Mouse (Mus musculus): ENCODE measurements around the gene Tmbim1. TPM values are rescaled to one million over a fixed set of nuclear protein-coding genes. Genes with fewer than 3 reads are reported as not detected.
A peak's percentile ranks its signal among the peaks of the same experiment; 100 is the strongest.
"Not testable (repeated sequence)": the region's sequence is repeated elsewhere in the genome, so short reads cannot be mapped to it uniquely, and the experiment has no call there.

Tmbim1 gene
- total RNA-seq, 2 experiments from 2014 or later = 28.3 to 28.7 TPM

DNA sequence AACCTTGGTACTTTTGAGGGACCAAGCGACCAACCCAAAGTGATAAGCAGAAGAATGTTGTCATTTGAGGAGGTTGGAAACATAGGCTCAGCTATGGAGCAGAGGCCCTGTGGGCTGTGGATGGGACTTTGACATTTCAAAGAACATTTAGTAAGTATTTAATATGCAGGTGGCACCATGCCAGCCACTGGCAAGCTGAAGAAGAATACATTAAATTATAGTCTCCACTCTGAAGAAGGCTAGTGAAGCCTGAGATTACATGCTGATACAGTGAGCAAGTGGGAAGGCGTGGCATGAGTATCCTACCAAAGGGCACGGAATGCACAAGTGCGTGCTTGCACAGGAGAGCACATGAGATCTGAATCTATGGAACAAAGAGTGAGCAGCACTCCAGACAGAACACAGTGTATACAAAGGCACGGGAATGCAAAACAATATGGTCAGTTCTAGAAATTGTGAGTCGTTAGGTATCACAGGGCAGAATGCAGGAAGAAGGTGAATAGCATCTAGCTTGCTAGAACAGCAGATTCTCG is 24.5 kb upstream of the Tmbim1 start:
- DNase-seq (ENCODE audit: extremely low spot score in 1 of 2, low spot score in 1 of 2) = no peak

DNA sequence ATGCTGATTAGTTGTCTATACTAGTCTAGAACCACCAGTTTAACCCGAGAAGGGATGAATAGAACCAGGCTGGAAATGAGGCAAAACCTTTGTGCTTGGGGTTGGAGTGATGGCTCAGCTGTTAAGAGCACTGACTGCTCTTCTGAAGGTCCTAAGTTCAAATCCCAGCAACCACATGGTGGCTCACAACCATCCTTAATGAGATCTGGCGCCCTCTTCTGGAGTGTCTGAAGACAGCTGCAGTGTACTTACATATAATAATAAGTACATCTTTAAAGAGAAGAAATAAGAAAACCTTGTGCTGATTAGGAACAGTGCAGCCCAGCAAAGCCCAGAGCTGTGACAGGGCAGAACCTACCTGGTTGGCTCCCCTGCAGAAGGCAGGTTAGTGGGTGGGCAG is 21.5 kb upstream of the Tmbim1 start:
- not testable (repeated sequence) for DNase-seq (ENCODE audit: extremely low spot score in 1 of 2, low spot score in 1 of 2)

DNA sequence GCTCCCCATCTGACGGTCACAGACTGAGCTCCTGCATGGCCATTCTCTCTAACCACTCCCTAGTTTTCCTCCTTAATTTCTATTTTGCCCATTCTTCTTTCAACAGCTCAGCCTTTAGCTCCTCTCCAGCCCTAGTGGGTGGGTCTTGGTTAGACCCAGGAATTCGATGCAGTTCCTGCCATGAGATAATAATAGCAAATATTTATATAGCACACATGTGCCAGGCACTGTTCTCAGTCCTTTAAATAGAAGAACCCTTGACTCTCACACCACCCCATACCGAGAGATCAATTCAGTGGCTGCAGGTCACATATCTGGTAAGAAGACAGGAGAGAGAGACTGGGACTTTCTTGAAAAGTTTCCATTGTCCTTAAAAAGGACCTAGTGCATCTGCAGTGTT is 16.0 kb upstream of the Tmbim1 start:
- DNase-seq (ENCODE audit: extremely low spot score in 1 of 2, low spot score in 1 of 2) = no peak

DNA sequence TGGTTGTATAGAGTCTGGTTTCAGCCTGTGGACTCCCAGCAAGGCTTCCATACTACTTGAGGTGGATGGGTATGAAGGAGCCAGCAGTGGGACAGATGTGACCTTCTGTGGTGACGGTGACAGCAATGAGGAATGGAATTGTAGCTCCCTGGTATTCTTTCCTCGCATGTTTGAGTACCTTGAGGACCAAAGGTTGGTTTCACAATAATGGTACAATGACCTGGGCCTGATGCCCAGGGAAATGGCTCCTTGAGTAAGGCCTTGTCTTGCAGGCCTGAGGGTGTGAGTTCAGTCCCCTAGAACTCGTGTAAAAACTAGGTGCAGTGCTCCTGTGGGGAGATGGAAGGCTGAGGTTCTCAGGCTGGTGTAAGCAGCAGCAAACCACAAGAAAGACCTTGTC is 13.3 kb upstream of the Tmbim1 start:
- no peak for DNase-seq (ENCODE audit: extremely low spot score in 1 of 2, low spot score in 1 of 2)

DNA sequence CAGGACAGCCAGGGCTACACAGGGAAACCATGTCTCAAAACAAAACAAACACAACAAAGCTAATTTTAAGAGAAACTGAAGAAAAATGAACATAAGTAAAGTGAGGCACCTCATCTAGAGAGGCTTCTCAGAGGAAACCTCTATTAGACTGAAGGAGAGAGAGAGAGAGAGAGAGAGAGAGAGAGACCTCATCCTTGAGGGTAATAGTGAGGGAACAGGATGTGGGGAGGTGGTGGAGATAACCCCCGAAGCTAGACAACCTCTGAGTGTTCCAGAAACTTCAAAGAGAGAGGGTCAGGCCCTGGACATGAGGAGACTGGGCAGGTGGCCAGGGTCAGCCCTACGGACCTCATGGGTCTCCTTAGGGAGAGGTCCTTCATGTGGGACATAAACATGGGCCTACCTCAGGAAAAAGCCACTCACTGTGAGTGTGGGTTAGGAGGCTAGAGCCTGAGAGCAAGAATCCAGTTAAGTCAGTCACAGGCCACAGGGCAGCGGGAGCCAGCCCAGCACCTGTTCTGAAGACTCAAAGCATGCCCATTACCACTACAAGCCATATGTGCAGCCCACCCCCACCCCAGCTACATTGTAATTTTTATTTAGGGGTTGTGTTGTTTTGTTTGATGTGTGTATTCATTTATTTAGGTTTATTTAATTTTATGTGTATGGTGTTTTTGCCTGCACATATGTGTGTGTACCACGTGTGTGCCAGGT is 10.8 kb upstream of the Tmbim1 start:
- DNase-seq (ENCODE audit: extremely low spot score in 1 of 2, low spot score in 1 of 2) = no peak

DNA sequence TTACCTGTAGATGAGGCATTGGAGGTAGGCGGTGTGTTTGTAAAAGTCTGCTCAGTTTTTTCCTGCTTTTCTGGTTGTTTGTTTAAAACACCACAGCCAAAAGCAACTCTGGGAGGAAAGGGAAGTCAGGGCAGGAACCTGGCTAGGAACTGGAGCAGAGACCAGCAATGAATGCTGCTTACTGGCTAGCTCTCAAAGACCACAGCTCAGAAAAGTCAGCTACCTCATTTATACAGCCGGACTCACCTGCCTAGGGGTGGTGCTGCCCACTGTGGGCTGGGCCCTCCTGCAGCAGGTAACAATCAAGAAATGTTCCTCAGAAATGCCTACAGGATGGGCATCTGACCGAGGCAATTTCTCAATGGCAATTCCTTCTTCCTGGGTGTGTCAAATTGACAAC is 9.4 kb upstream of the Tmbim1 start:
- no peak for DNase-seq (ENCODE audit: extremely low spot score in 1 of 2, low spot score in 1 of 2)

DNA sequence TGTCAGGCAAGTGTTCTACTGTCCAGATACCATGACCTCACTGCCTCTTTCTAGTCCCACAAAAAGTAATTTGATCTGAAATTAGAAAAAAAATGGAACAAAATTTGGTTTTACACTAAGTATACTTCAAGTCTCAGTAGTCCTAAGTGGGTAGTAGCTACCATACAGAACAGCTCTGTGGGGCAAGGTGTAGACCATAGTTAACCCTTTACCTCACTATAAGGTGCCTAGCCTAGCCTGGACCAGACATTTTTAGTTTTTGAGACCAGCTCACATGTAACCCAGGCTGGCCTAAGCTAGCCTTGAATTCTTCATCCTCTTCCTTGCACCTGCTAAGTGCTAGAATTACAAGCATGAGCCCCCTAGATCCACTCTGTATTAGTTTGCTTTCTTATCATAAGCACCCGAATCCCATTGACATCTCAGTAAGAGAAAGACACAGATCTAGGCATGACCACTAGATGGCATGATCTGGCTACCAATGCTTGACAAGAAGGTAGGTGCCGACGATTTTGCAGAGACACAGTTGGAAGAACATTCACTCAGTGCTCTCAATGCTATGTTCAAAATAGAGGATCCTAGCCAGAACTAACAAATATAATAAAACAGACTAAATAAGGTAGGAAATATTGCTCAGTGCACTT is 7.7 kb upstream of the Tmbim1 start:
- peak in 1 of 2 experiments; percentile 37 for DNase-seq (ENCODE audit: extremely low spot score in 1 of 2, low spot score in 1 of 2)

DNA sequence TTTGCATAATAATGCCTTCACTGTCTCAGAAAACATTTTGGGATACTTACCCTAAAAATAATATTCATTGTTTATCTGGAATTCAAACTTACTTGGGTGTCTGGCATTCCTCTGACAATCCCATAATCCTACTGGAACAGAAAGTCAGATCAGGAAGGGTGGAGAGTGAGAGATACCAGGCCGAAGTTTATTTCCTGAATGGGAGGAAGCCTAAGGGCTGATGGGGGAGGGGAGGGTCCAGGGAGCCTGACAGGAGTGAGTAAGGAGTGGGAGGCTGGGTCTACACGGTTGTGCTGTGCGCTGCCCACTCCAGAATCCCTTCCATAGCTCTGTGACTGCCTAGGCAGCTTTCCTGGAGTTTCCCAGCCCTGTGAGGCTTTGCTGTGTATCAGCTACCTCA is 4.3 kb upstream of the Tmbim1 start:
- DNase-seq (ENCODE audit: extremely low spot score in 1 of 2, low spot score in 1 of 2) = no peak

DNA sequence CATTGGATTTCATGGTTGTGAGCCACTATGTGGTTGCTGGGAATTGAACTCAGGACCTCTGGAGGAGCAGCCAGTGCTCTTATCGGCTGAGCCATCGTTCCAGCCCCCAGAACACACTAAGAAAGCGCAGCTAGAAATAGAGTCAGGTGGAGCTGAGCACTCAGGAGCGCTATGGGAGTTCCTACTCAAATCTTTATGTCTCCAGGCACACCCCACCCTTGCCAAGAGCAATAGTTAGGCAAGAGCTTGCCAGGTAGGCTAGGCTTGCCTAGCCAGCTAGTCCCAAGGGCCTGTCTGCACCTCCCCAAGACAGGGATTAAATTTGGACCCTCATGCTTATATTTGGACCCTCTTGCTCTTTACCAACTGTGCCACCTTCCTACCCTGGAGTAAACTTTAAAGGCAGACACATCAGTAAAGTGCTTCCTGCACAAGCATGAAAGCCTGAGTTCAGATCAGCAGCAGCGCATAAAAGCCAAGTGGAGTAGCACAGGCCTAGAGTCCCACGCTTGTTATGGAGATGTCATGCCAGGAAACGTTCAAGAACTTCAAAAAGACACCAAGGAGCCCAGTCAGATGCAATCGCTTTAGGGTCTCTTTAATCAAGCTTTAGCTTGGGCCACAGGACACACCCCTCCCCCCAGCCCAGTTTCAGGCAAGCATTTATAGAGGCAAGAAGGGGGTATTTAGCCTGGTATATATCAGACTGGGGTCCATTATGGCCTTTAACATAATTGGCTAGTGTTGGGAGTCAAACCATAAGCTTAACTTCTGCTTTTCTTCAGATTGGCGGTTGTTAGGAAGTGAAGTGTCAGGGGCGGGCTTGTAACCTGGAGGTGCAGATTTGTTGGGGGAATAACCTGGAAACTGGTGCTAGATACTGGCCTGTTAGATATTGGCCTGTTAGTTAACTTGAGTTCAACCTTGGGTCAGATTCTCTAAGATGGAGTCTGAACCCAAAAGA is 2.9 kb upstream of the Tmbim1 start:
- no peak for DNase-seq (ENCODE audit: extremely low spot score in 1 of 2, low spot score in 1 of 2)

DNA sequence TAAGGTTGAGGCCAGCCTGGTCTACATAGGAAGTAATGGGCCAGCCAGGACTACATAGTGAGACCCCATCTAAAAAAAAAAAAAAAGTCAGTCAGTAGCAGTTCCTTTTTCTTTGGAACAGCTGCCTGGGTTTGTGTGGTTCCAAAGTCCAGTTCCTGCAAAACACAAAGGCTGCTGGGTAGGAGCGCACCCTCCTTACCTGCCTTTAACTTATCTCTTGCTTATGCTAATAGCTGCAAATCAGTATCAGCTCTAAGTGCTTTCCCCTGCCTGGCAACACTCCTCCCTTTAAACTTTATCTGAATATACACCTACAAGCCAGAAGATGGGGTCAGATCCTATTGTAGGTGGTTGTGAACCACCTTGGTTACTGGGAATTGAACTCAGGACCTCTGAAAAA is 1.7 kb upstream of the Tmbim1 start:
- no peak for DNase-seq (ENCODE audit: extremely low spot score in 1 of 2, low spot score in 1 of 2)

DNA sequence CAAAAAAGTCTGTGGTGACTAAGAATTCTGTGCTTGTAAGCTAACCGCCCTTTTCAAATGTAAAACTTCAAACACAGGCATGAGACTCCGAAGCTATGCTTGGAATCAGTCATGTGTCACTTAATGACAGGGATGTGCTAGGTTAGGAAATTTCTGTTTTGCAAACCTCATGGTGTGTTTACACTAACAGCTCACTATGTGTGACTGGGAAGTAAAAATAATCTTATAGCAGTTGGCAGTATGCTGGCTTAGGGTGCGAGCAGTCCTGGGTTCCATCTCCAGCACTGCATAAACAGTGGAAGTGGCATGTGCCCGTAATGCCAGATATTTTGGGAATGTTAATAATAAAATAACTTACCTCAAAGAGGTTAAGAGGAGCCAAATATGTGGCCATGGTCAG is 476 bp downstream of the Tmbim1 start:
- no peak for DNase-seq (ENCODE audit: extremely low spot score in 1 of 2, low spot score in 1 of 2)

DNA sequence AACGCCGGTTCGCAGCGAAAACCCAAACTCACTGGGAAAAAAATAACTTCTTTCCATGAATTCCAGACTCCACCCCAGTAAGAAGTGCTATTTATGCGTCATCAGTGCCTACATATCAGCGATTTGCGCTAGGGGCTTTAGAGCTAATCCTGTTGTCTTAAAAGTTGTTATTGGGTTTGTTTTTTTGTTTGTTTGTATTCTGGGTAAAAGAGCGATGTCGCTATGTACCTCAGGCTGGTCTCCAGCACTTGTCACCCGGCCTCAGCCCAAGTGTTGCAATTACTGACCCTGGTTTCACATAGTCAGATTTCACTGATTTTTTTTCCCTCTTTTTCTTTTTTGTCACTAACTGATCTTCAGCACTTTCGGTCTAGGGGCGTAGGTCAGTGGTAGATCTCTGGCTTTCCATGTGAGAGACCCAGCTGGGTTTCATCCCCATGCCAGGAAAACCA is 1.1 kb downstream of the Tmbim1 start:
- DNase-seq (ENCODE audit: extremely low spot score in 1 of 2, low spot score in 1 of 2) = no peak

DNA sequence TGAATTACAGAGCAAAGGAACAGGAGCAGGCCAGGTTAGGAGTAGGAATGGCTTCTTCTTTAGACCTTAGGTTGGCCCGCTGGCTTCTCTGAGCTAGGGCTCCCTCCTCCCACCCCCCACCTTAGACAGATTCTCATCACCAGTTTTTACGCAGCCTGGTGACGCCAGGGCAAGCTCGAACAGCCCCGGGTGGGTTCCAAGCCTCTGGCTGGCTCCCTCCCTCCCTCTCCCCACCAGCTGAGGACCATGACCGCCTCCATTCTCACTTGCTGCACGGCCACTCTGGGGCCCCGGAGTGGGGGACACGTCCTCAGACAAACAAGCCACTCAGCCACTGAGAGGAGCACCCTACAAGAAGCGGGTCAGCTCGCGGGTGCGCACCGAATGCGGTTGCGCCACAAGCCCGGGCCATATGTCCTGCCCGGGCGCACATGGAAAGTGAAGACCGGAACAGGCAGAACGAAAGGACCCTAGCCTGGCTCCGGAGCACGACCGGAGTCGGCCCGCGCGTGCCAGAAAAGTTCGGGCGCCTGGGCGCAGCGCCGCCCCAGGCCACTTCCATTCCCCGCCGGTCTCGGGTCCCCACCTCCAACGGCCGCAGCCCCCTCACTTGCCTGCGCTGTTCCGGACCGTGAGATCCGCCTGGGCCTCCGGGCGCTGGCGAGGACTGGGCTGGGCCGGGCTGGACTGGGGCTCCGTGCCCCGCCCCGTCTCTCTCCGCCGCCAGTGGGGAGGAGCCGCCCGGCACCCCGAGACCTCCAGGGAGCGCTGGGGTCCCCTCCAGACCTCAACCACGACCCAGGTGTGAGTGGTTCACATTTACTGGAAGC is 1.7 kb downstream of the Tmbim1 start:
- DNase-seq (ENCODE audit: extremely low spot score in 1 of 2, low spot score in 1 of 2) = peak; percentile 47 to 52

DNA sequence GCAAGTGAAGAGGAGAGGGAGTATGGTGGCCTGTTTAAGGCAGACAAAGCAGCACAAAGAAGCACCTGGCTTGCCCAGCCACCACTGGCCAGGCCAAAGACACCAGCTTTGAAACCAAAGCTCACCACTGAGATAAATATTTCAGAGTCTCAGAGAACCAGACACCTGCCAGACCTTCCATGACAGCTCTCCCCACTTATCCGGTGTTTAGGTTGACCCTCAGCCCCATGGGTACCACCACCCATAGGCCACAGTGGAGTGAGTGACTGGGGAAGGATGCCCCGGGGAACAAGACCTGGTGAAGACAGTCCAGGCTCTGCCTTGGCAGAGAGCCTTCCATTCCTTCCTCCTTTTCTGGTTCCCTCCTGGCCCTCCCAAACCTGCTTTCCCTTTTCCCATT is 2.6 kb downstream of the Tmbim1 start:
- no peak for DNase-seq (ENCODE audit: extremely low spot score in 1 of 2, low spot score in 1 of 2)

DNA sequence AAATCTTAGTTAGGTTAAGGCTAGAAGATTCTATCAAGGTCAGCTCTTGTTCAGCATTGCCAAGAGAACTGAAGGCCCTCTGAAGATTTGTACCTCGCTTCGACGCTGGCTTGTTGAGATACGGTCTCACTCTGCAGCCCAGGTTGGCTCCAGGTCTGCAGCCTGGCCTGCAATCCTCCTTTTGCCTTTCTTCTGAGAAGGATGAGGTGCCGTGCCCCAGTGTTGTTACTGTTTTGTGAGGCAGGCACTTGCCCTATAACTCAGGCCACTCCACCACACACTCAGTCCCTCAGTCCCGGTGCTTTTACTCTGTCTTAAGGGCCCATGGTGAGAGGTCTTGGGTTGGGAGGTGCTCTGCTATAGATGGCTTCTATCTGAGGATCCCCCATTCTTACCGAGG is 3.2 kb downstream of the Tmbim1 start:
- DNase-seq (ENCODE audit: extremely low spot score in 1 of 2, low spot score in 1 of 2) = no peak

DNA sequence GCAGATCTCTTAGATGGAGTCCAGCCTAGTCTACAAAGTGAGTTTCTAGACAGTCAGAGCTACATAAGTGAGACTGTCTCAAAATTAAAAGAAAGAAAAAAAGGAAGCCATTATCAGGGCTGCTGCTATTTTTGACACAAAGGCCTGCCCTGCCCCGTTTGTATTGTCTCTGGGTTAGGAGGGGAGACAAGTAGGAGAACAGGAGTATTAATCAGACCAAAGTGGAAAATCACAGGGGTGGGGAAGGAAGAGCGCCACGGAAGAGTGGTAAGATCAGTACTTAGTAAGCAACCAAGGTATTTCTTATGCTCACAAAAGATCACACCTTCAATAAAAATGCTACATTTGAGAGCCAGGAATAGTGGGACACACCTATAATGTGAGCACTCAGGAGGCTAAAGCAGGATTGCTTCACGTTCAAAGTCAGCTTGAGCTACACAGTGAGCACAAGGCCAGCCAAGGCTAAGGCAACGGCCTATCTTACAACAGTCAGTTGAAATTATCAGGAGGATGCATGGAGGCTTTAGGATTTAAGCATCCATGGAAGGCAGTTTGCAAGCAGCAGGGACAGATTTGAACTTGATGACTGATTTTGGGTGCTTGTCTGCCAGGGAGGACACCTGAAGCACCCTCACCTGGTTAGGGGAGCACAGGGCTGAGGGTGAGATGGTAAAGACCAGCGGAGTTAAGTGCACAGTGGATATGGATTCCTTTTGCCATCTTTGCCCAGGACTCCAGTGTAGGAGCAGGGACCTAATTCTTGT is 4.9 kb downstream of the Tmbim1 start:
- no peak for DNase-seq (ENCODE audit: extremely low spot score in 1 of 2, low spot score in 1 of 2)

DNA sequence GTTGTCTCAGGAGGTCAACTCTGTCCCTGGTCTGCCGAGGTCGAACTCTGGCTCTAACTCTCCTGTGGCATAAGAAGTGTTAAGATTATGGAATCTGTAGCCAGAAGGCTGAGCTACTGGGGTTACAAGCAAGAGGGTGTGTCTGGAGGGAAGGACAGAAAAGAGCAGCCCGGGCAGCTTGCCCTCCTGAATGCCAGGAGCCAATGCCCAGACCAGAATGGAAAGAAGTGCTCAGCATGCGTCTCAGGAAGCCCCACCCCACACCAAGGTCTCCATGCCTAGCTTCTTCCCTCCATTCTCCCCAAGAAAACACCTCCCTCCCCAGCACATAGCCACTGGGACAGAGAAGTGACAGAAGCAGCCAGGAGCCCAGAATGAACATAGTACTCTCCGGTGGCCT is 6.4 kb downstream of the Tmbim1 start:
- DNase-seq (ENCODE audit: extremely low spot score in 1 of 2, low spot score in 1 of 2) = no peak

DNA sequence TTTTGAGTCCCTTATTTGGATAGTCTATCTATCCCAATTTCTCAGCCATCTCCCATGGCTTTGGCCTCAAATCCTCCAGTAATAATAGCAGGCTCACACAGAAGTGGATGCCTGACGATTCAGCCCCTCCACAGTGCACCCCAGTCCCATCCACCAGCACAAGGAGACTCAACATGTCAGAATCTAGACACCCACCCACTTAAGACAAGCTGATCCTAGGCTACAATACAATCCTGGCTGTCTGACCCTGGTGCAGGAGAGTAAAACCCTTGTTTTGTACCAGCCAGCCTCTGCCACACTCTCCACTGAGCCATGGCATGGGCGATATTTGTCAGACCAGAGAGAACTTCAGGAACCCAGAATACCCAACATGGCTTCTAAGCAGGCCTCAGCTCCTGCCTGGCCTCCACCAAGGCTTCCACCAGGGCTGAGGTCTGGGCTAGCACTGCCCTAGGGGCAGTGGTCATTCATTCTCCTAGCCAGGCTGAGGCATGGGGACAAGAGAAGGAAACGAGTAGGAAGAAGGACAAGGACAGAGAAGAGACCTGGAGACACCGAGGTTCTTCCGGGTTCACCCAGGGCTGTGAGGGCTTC is 7.2 kb downstream of the Tmbim1 start:
- DNase-seq (ENCODE audit: extremely low spot score in 1 of 2, low spot score in 1 of 2) = no peak

DNA sequence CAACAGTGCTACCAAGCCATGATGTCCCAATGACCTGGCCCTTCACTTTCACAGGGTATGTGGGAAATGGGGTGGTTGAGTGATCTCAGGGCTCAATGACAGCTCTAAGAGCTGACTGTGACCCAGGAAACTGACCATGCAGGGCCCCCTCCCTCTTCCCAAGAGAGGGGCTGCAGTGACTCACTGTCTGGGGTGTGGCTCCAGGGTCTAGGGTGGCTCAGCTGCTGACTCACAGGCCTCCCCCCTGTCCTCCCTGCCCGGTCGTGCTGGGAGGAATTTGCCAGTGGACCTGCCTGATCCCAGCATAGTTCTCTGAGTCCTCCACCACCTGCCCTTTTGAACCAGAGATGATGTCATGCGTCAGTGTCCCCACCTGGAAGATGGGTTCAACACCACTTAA is 8.2 kb downstream of the Tmbim1 start:
- DNase-seq (ENCODE audit: extremely low spot score in 1 of 2, low spot score in 1 of 2) = no peak
